Mouse (Mus musculus) liver, embryonic 11.5 days (tissue): Measurements from ENCODE around the gene Igfbp6. TPM values are rescaled to one million over a fixed set of nuclear protein-coding genes. Genes with fewer than 3 reads are reported as not detected.

Source experiments
- polyA plus RNA-seq: library from polyadenylated mRNA; unstranded; fragments of >200 nt; fragmentation: Nextera tagmentation; extraction: Ambion mirVana; gene quantifications from 2 replicates; pipeline ENCODE4 v1.2.1, GENCODE M21; 2014

The Igfbp6 gene
- polyA plus RNA-seq, 1 experiment from 2014 or later: 1.1 TPM

Other genes starting within 250 kb of the Igfbp6 start
- gene Krt4, start 219.6 kb upstream of the Igfbp6 start, polyA plus RNA-seq: not detected in 2 replicates
- 0.08 TPM in 1 of 2 replicates, not detected in the other for gene Krt79, start 204.0 kb upstream of the Igfbp6 start, polyA plus RNA-seq
- not detected in 2 replicates for gene Krt78, start 190.1 kb upstream of the Igfbp6 start, polyA plus RNA-seq
- gene Krt8, start 139.9 kb upstream of the Igfbp6 start, polyA plus RNA-seq: 103 TPM in 2 replicates
- gene Krt18, start 116.2 kb upstream of the Igfbp6 start, polyA plus RNA-seq: 110 and 113 TPM in 2 replicates
- gene Eif4b, start 70.6 kb upstream of the Igfbp6 start, polyA plus RNA-seq: 154 and 162 TPM in 2 replicates
- 13.2 and 17.8 TPM in 2 replicates for gene Tns2, start 43.9 kb upstream of the Igfbp6 start, polyA plus RNA-seq
- gene Spryd3, start 8.1 kb upstream of the Igfbp6 start, polyA plus RNA-seq: 15.1 and 18.7 TPM in 2 replicates
- gene Soat2, start 6.2 kb downstream of the Igfbp6 start, polyA plus RNA-seq: 31.4 and 36.2 TPM in 2 replicates
- 38.1 and 38.3 TPM in 2 replicates for gene Zfp740, start 58.9 kb downstream of the Igfbp6 start, polyA plus RNA-seq
- gene Csad, start 60.4 kb downstream of the Igfbp6 start, polyA plus RNA-seq: 33.3 and 35.1 TPM in 2 replicates
- 3.9 and 4.1 TPM in 2 replicates for gene Itgb7, start 87.6 kb downstream of the Igfbp6 start, polyA plus RNA-seq
- gene Rarg, start 113.2 kb downstream of the Igfbp6 start, polyA plus RNA-seq: 11.1 and 11.5 TPM in 2 replicates
- 0.13 TPM in 1 of 2 replicates, not detected in the other for gene Gm9918, start 126.2 kb downstream of the Igfbp6 start, polyA plus RNA-seq
- gene Mfsd5, start 135.1 kb downstream of the Igfbp6 start, polyA plus RNA-seq: 58.8 and 60.7 TPM in 2 replicates
- gene Espl1, start 151.9 kb downstream of the Igfbp6 start, polyA plus RNA-seq: 50.6 and 54.2 TPM in 2 replicates
- 236 and 254 TPM in 2 replicates for gene Pfdn5, start 181.8 kb downstream of the Igfbp6 start, polyA plus RNA-seq
- gene Myg1, start 187.3 kb downstream of the Igfbp6 start, polyA plus RNA-seq: 97.0 and 104 TPM in 2 replicates
- 99.3 and 108 TPM in 2 replicates for gene Aaas, start 206.4 kb downstream of the Igfbp6 start, polyA plus RNA-seq
- 0.57 and 1.5 TPM in 2 replicates for gene Sp7, start 222.8 kb downstream of the Igfbp6 start, polyA plus RNA-seq